Mouse (Mus musculus) thymus, adult 2 months (tissue): ENCODE measurements around the gene Gm3415.

Experiments
- CTCF ChIP-seq: fragments of 200-500 bp; IDR thresholded peaks from 2 replicates; pipeline ENCODE4 v1.5.1; 2012; ENCODE audit warnings: mild to moderate bottlenecking, control low read depth, low read length, moderate library complexity, borderline replicate concordance; ENCODE audit not compliant: control insufficient read depth, poor library complexity, insufficient read depth; ENCODE audit errors: extremely low read depth
- POLR2A ChIP-seq: fragments of 200-500 bp; IDR thresholded peaks from 2 replicates; pipeline ENCODE4 v1.6.1; 2012; ENCODE audit warnings: mild to moderate bottlenecking, low read length, control low read depth, moderate library complexity; ENCODE audit not compliant: control insufficient read depth, poor library complexity, insufficient read depth; ENCODE audit errors: extremely low read depth

DNA sequence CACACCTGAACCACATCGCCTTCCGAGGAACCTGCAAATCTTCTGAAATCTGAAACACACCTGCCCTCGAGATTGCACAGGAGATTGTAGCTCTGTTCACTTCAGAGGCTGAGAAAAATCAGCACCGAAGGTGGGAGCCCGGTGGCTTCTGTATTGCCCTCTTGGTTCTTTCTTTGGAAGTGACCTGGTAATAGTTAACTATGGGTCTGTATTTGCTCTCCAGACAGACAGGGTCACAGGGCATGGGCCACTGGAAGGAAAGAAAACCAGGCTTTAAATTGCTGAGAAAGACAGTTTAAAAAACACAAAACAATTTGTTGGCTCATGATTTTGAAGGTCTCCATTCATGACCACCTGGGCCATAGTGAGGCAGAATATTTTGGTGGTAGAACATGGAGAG lies 44.0 kb downstream of the Gm3415 start:
- TF ChIP-seq CTCF (no peak), POLR2A (no peak)
